In the genomic region with DNA sequence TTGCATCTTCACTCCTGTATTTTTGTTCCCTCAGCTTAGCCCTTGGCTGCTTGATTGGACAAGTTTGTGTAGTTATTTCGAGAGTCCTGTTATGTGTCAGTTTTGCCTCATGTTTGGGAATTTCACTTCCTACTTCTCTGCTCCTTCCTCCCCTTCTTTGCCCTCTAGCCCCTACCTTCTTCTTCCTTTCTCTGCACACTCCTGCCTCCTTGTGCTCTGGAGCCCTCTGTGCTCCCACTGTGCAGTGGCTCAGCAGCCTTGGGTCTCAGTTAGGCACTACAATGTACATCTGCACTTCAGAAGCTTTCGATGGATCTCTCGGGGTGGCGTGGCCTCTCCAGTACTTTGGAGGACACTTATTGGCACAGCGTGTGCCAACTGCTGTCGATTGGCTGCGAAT, we compare ENCODE assay signal across 14 mouse cellular contexts. TPM values are rescaled to one million over a fixed set of nuclear protein-coding genes. Genes with fewer than 3 reads are reported as not detected.
A peak's percentile ranks its signal among the peaks of the same experiment; 100 is the strongest.
DNase-seq lines count a peak whose midpoint lies in the region; TF ChIP-seq lines count a peak whose summit lies in the region.
"Had no signal": no experiment of that assay in that cellular context is flagged by ENCODE, and none has a peak within 500 bp of the region (broad histone marks: within the 10 kb centered on the region; RNA-seq: fewer than 3 reads in every experiment).

No protein-coding gene starts in this region.

- TF ChIP-seq CTCF in layer of hippocampus, adult 2 months (conservative IDR thresholded peaks at IDR 0.05), result peak; percentile 15
- no peak for TF ChIP-seq CTCF in bone marrow macrophage, adult 2 months (IDR thresholded peaks at IDR 0.05; ENCODE audit: low read depth, low read length)

- no peak overlapping the region for H3K4me3 ChIP-seq in layer of hippocampus, adult 2 months
- no peak overlapping the region for H3K4me3 ChIP-seq in bone marrow macrophage, adult 2 months (ENCODE audit: insufficient read depth, low read length)
- H3K4me3 ChIP-seq: erythroblast, embryonic 14.5 days; hindbrain, embryonic 15.5 days; midbrain, embryonic 13.5 days had no signal

- DNase-seq in layer of hippocampus, adult 2 months (ENCODE audit: low spot score in 2 of 2), result no peak
- no peak for DNase-seq in layer of hippocampus, adult 11-12 months (ENCODE audit: low spot score)
- peak; percentile 40 for DNase-seq in 416B (ENCODE audit: low read depth)
- DNase-seq in A20 (ENCODE audit: low read depth, low spot score), result peak; percentile 32
- DNase-seq in frontal cortex, postnatal 25 days (ENCODE audit: low spot score in 2 of 2), result no peak
- no peak for DNase-seq in frontal cortex, postnatal 36 days (ENCODE audit: low spot score in 2 of 2)
- DNase-seq: gastrocnemius, postnatal 14 days; kidney, adult 18-20 months; kidney, postnatal 25 days; thymus, postnatal 25 days had no signal

- 0 out of 2 replicates have a peak overlapping the region, but pooled peaks have one; percentile 48 for H3K27ac ChIP-seq in layer of hippocampus, adult 2 months
- peak overlapping the region; percentile 28 for H3K27ac ChIP-seq in bone marrow macrophage, adult 2 months (ENCODE audit: insufficient read depth, low read depth, low read length)
- H3K27ac ChIP-seq: hindbrain, embryonic 15.5 days; midbrain, embryonic 13.5 days had no signal

- TF ChIP-seq POLR2A in bone marrow macrophage, adult 2 months (IDR thresholded peaks at IDR 0.05; ENCODE audit: borderline replicate concordance, low read depth, low read length), result no peak

- H3K4me1 ChIP-seq in bone marrow macrophage, adult 2 months (ENCODE audit: control insufficient read depth, insufficient read depth, low read length), result peaks cover 35% of the 10 kb centered on the region

RNA-seq across cellular contexts. Expression of gene Med13l, which starts 14.5 kb away (rescaled TPM):
- total RNA-seq in layer of hippocampus, adult 2 months (2021), result 100 to 1,000 TPM; 121 to 128 TPM
- polyA plus RNA-seq in bone marrow macrophage, adult 2 months (2012; ENCODE audit: insufficient read depth, insufficient read length, missing spikeins), result 25.5 and 31.9 TPM in 2 replicates

Comparison
In these comparisons a context has a peak if more than half of its experiments do, and no peak if none do; other contexts are left out.
1. DNase-seq: peak in 416B (single experiment) and A20 (single experiment); none in layer of hippocampus, adult 2 months (0 of 2), layer of hippocampus, adult 11-12 months (single experiment), frontal cortex, postnatal 25 days (0 of 2) and frontal cortex, postnatal 36 days (0 of 2).